Mouse (Mus musculus): ENCODE measurements around the gene Foxa2. TPM values are rescaled to one million over a fixed set of nuclear protein-coding genes. Genes with fewer than 3 reads are reported as not detected.
A peak's percentile ranks its signal among the peaks of the same experiment; 100 is the strongest.

Foxa2 gene
- total RNA-seq, 2 experiments from 2014 or later: 2.0 to 3.0 TPM

DNA sequence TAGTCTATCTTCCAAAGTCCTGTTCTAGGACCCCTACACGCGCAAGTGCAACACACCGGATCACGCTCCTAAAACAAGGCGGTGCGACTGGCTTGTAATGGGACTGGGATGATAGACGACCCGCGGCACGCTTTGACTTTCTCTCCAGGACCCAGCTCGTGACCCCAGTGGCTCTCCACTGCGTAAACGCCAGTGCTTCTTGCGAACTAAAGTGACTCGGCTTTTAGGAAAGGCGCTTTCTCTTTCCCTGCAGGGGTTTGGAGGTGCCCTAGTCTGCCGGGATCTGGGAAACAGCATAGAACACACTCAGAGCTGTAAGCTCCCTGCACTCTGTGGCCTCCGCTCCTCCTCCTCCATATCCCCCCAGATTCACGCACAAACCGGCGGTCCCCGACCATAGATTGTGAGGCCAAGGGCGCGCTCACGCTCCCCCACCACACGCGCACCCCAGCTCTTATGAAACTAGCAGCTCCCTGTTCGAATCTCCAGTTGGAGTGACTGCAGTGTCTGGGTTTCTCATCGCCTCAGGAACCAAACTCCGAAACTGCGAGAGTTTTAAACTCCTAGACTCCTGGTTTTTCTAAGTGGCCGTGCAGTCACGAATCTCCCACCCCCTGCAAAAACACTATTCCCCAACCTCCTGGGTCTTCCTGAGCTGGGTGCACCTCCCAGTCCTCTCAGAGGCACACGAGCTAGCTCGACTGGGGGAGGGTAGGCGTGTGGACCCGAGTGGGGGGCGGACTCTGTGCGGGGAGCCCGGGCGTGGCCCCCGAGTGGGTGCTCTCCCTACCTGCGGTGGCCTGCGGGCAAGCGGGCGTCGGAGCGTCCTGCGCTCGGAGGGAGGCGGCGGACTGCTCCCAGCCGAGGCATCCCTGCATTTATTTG is 7.2 kb downstream of the Foxa2 start:
- no peak for DNase-seq

DNA sequence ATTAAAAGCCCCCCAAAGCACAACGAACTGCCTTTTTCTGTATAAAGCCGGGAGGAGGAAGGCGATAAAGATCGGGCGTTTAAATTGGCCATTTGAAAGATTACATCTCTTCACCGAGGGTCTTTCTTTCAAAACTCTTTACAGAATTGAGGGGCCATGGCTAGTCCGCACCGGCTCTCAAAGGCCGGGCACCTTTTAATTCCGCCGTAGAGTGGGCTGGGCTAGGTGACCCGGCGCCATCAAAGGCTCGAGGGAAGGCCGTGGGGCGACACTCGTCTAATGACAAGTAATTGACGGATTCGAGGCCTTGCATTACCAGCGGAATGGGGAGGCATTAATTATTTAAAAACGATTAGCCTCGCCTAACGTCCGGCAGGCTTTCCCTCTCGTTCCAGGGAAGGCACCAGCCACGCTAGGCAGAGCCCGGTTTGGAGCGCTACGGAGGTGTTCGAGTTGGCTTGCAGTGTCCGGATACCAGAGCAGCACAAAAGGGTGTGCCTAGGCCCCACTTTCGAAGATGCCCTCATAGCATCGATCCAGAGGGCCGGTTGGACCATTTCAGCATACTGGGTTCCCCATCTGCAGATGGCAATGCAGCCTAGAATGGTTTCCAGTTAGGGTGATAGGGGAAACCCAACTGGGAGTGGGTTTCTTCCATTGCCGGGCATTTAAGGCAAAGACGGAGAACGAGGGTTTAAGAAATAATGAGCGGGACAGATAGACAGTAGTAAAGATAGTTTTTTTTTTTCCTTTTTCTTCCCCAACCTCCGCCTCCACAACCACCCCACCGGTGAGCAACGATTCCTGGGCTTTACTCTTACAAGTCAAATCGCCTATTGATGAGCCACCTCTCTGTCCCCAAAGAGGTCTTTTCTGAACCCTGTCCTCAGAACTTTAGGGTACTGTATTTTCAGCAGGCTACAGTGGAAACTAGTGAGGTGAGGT is 8.1 kb downstream of the Foxa2 start:
- no peak for DNase-seq

DNA sequence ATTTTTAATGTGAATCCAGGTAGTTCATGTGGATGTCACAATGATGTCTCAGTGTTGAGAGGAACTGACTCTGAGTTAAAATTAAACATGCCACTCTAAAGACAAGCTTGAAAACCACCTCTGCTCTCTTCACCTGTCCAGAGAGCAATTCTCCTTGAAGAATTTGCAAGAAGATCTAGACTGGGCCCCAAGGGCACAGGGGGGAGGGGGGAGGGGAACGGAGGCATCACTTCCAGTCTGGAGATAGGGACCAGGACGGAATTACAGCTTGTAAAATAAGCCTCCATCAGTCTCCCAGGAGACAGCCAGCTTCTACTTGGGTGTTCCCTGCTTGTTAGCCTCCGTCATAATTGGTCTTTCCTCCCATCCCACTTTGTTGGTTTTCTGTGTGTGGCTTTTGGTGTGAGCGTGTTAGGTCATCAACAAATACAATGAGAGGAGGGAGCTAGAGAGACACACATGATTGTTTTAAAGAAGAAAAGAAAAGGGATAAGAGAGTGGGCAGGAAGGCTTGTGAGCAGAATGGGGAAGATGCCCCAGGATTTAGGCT is 10.1 kb downstream of the Foxa2 start:
- no peak for DNase-seq

DNA sequence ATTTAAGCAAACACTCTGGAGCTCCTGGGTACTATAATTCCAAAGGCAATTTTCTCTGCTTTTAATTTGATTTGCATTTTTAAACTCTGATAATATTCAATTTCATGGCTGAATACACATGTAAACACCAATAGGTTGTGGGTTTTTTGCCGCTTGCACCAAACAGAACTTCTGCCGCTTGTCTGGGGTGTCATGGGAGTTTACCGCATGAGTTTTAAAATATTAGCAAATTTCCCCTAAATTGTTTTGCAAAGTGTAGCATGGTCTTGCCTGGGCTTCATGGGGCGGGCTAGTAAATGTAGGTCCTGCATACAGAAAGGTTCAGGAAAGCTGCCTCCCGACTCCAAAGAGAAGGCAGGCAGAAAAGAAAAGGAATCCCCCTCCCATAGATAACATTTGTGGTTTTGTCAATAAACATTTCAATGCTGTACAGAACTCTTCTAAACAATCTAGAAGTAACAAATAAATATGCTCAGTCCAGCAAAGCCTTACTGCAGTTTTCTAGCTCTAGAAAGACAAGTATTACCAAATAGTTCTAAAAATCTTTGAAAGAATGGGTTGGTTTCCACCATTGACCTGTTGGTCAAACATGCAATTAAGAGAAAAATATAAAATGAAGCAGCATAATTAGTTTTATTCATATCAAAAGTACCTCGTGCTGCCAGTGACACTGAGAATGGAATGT is 15.6 kb downstream of the Foxa2 start:
- DNase-seq: no peak

DNA sequence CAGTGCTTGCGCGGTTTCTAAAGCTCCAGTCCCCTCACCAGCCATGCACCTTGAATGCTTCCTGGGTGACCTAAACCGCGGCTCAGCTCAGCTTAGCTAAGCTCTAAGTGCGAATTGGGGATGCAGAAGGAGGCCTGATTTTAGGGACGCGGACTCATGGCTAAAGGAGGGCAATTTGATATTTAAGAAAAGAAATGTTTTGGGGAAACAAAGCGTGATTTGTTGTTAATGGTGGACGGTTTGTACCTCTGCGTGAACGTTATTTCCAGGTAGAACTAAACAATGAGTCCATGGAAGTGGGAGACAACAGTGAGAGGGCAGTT is 16.2 kb downstream of the Foxa2 start:
- no peak for DNase-seq

DNA sequence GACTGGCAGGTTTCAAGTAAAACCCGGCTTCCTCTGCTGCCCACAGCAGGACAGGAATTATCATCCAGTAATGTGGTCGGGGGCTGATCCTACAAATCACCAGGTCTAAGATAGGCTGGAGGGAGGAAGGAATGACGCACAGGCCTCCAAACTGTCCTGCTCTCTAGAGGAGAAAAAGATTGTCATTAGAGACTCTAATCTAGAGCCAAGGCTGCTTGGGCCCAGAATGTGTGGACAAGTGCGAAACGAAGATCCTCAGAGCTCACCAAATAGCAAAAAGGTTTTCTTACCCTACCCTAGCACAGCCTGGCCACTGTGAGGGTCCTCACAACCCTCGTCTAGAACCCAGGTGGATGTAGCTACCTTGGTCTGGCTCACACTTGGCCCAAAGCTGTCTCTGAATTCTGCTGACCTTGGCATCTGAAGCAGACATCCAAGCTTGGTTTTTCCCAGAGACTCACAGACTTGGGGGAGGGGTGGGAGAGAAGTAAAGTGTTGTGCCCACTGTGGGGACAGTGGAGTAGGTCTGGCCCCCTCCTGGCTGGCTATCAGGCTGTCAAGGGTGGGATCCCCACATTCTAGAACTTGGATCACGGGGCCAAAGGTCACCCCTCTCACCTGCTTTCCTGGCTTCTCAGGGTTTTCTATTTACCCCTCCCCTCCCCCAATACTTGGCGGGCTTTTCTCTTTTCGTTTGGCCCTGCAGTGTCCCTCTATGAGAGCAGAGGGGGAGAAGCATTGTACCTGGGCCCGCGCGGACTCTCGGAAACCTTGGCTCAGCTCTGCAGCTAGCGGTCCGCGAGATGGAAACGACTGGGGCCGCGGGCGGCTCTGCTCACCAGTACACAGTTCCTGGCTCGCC is 16.8 kb downstream of the Foxa2 start:
- peak; percentile 10 for DNase-seq

DNA sequence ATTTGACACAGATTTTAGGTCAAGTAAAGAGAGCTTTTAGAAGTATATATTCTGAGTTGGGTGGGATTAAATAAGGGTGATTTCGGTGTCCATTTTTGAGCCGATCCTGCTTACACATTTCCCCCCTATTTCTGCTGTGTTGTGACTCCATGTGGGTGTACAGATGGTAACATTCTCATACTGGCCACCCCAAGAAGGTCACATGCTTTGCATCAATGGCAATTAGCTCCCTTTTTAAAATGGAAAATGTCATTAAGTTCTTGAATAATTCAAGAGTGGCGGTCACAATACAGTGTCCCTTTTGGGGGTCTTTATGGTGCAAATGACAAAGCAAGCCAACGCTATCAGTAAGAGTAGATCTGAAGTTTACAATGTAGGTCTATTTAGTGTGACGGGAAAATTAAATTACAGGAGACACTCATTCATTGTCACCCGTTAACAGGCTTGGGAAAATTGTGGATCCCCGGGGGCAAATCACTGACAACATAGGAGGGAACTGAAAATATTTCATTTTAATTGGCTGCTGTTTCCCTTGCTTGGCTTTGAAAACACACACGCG is 17.6 kb downstream of the Foxa2 start:
- DNase-seq: no peak

DNA sequence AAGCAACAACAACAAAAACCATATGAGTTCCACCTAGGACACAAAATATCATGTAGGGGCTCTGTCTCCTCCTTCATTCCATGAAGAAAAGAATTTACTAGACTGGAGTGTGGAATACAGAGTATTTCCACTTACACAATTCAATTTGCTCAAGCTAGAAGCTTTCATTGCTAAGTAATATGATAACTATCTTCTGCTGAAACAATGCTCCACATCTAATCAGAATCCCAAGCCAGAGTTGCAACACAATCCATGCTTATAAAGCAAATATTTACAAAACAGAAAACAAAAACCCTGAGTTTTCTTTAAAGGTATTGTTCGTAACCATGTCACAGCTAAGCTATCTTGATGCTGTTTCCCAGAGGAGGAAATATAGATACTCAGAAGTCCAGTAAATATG is 20.4 kb downstream of the Foxa2 start:
- DNase-seq: no peak

DNA sequence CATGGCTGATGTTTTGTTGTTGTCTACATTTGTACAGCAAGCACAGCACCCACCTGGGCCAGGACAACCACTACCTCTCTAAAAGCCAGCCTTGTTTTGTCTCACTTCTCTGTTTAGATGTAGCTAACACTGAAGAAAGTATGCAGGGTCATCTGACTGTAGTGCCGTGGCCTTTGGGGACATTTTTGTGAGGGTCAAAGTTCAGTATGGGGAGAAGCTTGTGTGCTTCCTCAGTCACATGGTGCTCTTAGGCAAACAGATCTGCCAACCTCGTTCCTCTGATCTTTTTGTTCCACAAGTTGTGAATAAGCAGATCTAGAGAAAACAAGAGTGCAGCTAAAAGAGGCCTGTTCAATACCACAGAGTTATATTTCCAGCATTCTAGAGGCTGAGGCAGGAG is 21.3 kb downstream of the Foxa2 start:
- DNase-seq: no peak

DNA sequence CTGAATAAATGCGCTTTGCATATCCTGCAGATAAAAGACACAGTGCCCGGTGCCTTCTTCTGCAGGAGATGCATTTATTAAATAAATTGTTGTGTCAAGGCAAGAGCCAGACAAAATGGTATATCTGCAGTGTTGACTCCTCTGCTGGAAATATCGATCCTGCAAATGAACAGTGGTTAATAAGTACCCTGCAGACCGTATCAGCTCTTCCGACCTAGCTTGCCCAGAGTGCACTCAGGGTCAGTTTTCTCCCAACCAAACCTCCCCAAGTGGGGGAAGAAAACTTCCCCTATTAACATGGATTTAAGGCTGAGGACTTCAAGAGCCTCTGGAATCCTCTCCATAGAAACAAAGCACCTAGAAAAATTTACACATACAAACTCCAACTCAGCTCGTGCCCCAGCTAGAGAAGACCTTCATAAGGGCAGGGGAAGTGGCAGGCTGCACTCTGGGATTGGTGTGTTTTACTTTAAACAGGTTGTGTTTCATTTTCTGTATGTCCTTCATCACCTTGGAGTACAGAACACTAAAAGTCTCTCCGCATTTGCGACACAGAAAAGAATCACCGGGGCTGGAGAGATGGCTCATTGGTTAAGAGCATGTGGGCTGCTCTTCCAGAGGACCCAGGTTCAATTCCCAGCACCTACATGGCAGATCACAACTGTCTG is 22.4 kb downstream of the Foxa2 start:
- no peak for DNase-seq

DNA sequence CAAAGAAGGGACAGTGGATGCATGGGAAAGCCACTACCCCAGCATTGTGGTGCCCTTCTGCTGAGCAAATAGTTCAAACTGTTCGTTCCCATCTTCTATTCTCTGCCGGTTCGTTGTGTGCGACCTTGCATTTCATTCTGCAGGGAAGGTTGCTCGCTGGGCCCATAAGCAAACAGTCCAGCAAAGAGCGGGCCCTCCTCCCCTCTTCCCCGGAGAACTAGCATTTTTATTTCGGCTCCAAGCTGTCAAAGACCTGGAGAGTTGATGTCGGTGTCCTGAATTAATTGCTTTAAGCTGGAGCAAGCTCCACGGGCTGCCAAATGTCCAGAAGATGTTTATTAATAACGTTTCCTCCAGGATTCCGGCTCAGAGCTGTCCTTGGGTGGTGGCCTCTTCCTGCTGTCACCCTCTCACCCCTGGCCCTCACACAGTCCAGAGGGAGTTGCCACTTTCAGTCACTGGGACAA is 23.4 kb downstream of the Foxa2 start:
- no peak for DNase-seq

DNA sequence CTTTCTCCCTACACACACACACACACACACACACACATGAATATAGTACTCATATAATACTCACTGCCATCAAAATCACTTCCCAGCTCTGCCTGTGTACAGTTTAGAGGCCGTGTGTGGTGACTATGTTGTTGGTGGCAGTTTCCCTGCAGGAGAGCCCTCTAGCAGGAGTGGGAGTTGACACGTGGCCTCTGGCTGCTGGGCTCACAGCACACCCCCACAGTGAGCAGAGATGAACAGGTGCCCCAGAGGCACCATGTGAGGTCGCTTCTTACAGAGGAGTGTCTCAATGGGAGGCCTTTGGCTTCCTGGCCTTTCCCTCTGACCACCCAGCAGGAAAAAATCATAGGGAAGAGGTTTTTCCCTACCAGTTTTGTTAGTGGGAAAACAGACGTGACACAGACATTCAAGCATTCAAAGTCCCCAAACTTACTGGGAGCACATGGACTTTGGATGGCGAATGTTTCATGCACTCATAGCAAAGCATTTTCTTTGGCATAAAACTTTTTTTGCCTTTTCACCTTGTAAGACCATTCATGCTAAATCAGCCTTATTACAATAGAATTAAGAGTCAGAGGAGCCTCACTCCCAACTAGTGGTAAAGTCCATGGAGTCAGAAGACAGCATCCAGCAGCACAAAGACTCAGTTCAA is 24.7 kb downstream of the Foxa2 start:
- DNase-seq: no peak

DNA sequence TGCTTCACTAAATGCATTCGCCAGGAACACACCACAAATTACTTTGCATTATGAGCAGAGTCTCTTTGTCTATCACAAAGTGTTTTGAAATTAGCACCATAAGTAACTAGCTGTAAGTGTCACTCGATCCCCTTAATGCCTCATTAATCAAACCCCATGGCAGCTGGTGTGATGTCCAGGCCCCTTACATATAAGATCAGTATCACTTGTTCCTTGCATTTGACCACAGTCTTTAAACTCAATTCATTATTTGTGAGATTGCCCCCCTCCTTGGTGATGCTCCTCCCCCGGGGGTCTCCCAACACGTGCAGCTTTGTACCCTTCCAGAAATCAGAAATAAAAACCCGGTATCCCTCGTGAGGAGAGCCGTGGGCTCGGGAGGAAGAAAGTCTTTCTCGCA is 25.8 kb downstream of the Foxa2 start:
- no peak for DNase-seq

DNA sequence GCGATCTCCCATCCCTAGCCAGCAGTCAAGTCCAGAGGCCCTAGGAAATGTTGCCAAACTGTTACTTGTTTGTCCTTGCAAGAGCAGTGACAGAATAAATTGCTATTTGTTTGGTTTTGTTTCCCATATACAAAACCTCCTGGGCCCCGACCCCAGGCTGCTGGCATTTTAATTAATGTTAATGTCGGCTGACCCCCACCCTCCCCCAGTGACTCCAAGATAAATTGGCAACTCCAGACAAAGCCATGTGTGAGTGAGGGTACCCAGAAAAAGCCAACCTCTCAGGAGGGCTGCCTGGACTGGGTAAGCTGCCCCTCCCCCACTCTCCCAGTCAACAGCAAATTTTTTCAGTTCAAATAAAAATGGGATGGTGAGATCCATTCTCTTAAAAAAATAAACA is 26.6 kb downstream of the Foxa2 start:
- DNase-seq: no peak

DNA sequence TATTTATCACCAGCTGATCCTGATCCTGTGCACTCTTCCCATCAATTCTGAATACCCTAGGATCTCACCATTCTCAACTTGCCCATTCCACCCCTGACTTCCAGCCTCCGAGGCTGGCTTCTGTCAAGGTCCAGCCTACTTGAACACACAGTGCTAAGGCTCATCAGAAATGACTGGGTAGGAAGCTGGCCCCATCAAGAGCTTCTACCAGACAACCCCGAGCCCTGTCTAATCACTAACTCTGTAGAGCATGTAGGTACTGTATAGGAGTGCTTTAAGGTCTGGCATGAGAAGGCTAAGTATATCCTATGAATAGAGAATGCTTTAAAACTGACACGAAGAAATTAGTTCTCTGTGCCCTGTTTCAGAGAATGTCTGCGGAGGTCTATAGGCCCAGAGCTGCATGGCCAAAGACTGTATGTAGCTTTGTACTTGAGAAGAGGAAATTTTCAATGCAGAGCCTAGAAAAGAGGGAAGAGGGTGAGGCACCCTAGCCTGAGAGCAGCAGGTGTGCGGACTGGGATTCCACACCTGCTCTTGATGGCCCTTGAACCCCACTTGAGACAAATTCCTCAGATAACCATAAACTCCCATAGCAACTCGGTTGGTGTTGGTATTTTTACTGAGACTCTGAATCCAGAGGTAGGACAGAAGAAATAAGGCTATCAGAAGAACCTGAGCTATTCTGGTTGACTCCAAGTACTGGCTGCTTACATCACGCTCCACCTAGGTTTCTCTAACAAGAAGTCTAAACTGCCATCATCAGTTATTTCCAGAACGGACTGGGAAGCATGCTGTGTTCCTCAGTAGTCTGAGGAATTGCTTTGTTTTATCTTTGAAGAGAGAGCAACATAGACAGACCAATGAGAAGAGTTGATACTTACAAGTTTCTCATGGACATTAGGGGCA is 28.7 kb downstream of the Foxa2 start:
- no peak for DNase-seq

DNA sequence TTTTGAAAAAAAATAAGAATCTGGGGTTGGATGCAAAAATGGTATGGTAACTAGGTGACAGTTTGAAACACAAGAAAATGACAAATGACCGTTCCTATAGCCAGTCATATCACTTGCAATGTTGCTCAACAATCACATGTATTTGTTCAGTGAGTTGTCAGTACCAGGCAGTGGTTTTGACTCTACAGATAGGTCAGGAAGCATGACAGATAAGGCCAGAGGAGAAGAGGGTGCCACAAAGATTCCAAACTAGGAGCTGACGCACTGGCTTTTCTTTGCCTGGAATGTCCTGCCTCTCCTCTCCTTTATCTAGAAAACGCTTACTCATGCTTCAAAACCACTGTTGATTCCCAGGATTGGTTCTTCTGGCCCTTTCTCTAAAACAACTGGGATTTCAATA is 33.4 kb downstream of the Foxa2 start:
- DNase-seq: no peak

DNA sequence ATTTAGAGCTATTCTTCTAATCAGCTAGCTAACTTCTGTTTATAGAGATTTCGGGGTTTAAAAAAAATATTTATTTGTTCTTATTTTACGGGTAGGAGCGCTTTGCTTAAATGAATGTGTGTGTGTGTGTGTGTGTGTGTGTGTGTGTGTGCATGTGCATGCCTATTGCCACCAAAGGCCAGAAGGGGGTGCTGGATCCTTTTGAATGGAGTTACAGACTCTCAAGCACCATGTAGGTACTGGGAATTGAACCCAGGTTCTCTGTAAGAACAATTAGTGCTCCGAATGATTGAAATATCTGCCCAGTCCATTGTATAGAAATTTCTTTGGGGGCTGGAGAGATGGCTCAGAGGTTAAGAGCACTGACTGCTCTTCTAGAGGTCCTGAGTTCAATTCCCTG is 37.7 kb downstream of the Foxa2 start:
- no peak for DNase-seq

DNA sequence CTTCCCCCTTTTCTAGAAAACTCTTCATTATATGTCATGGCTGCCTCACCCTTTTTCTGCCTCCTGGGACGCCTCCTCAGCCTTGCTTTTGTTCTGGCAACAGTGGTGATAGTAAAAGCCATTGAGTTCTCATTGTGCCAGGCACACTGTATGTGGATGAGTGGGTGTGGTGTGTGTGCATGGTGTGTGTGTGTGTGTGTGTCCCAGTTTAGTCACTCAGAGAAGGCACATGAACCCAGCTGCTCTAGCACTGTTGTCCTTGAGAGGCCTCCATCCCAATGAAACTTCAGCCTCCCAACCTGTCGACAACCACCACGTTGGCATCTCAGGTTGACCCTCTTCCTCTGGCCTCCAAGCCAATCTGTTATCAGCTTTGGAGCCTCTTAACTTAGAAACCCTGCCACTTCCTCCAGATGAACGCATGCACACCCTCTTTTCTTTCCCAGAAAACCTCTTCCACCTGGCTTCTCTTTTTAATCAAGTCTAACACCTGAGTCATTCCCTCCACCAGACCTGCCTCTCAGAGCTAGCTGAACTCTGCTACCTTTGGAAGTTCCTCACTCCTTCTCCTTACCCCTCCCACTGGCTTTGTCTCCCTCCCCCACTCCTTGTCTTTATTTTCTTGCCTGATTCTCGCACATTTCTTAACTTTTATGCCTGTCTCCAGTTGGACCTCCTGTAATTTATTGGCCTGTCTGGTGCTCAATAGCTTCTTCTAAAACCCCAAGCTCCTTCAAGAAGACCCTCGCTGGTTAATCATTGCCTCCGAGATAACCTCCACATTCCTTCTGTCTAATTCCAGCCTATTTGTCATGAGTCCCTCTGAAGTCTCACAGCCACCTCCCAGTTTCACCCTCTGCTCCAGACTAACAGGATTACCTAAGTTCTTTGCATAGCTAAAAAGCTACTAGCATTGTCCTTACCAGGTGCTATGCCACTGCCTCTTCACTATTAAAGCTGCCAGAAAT is 41.9 kb downstream of the Foxa2 start:
- no peak for DNase-seq
